Mouse (Mus musculus): ENCODE results near the gene Npas2. TPM values are rescaled to one million over a fixed set of nuclear protein-coding genes. Genes with fewer than 3 reads are reported as not detected.

Gene Npas2
- total and polyA plus RNA-seq, 2 experiments from 2014 or later: 3.5 to 3.7 TPM

- Histone ChIP-seq H3K4me2 (ENCODE audit: low read depth, low read length) (no peak overlapping the region), H3K4me3 (ENCODE audit: low read depth, low read length) (no peak overlapping the region), H3K4me1 (ENCODE audit: control insufficient read depth, insufficient read depth) (no peaks in the 10 kb centered on the region), H3K36me3 (replicated peaks; ENCODE audit: control insufficient read depth, insufficient read depth, low read length) (peaks cover 48% of the 10 kb centered on the region), H3K27ac (ENCODE audit: low read depth) (peak overlapping the region; percentile 20; the same call in 1 of the 2 replicates), H3K9me3 (replicated peaks; ENCODE audit: control insufficient read depth, low read length) (0 out of 2 replicates have a peak, but pooled peaks cover 3% of the 10 kb centered on the region), H3K9ac (replicated peaks; ENCODE audit: low read depth, low read length) (no peak overlapping the region), H3K27me3 (ENCODE audit: control insufficient read depth, insufficient read depth, low read length) (no peaks in the 10 kb centered on the region)
- TF ChIP-seq CTCF (IDR thresholded peaks at IDR 0.05; ENCODE audit: low read depth) (no peak), EP300 (IDR thresholded peaks at IDR 0.05; ENCODE audit: low read depth) (no peak)
- 68% methylated on average over 7 of the region's 7 CpGs for WGBS
- ATAC-seq (ENCODE audit: insufficient read depth, low read depth) (no peak; the same call in 1 of the 2 replicates), DNase-seq (ENCODE audit: low spot score) (no peak)
Observed at GRCm38 (mm10) chr1:39349427-39349826, 155.9 kb downstream of the Npas2 start.

GRCm38 (mm10) chr1:39361754-39362514 is 168.4 kb downstream of the Npas2 start:
- H3K4me1 ChIP-seq (ENCODE audit: control insufficient read depth, insufficient read depth): peaks cover 1% of the 10 kb centered on the region; the same call in 1 of the 2 replicates
- H3K9me3 ChIP-seq (replicated peaks; ENCODE audit: control insufficient read depth, low read length): no peaks in the 10 kb centered on the region
- no peak overlapping the region for H3K9ac ChIP-seq (replicated peaks; ENCODE audit: low read depth, low read length)
- TF ChIP-seq CTCF (IDR thresholded peaks at IDR 0.05; ENCODE audit: low read depth): no peak; the same call in 1 of the 2 replicates
- TF ChIP-seq EP300 (IDR thresholded peaks at IDR 0.05; ENCODE audit: low read depth): no peak
- H3K4me3 ChIP-seq (ENCODE audit: low read depth, low read length): no peak overlapping the region
- ATAC-seq (ENCODE audit: insufficient read depth, low read depth) (no peak), DNase-seq (ENCODE audit: low spot score) (peak; percentile 16)
- H3K36me3 ChIP-seq (replicated peaks; ENCODE audit: control insufficient read depth, insufficient read depth, low read length): peaks cover 3% of the 10 kb centered on the region; the same call in 1 of the 2 replicates
- H3K27ac ChIP-seq (ENCODE audit: low read depth): no peak overlapping the region
- H3K4me2 ChIP-seq (ENCODE audit: low read depth, low read length): no peak overlapping the region
- 37% methylated on average over 24 of the region's 24 CpGs for WGBS
- H3K27me3 ChIP-seq (ENCODE audit: control insufficient read depth, insufficient read depth, low read length): no peaks in the 10 kb centered on the region

- H3K4me1 ChIP-seq (ENCODE audit: control insufficient read depth, insufficient read depth): peaks cover 5% of the 10 kb centered on the region; the same call in 1 of the 2 replicates
- peaks cover 3% of the 10 kb centered on the region; the same call in 1 of the 2 replicates for H3K36me3 ChIP-seq (replicated peaks; ENCODE audit: control insufficient read depth, insufficient read depth, low read length)
- H3K9ac ChIP-seq (replicated peaks; ENCODE audit: low read depth, low read length): no peak overlapping the region
- H3K9me3 ChIP-seq (replicated peaks; ENCODE audit: control insufficient read depth, low read length): no peaks in the 10 kb centered on the region
- H3K27me3 ChIP-seq (ENCODE audit: control insufficient read depth, insufficient read depth, low read length): no peaks in the 10 kb centered on the region
- WGBS: 46% methylated on average over 7 of the region's 7 CpGs
- H3K4me2 ChIP-seq (ENCODE audit: low read depth, low read length): no peak overlapping the region
- DNase-seq (ENCODE audit: low spot score): no peak
- TF ChIP-seq EP300 (IDR thresholded peaks at IDR 0.05; ENCODE audit: low read depth) (no peak), CTCF (IDR thresholded peaks at IDR 0.05; ENCODE audit: low read depth) (no peak)
- no peak overlapping the region for H3K4me3 ChIP-seq (ENCODE audit: low read depth, low read length)
- no peak for ATAC-seq (ENCODE audit: insufficient read depth, low read depth)
- H3K27ac ChIP-seq (ENCODE audit: low read depth): no peak overlapping the region
Observed at GRCm38 (mm10) chr1:39362515-39362893, 169.0 kb downstream of the Npas2 start.

- WGBS: 76% methylated on average over 1 of the region's 1 CpGs
- DNase-seq (ENCODE audit: low spot score): no peak
- no peak for TF ChIP-seq CTCF (IDR thresholded peaks at IDR 0.05; ENCODE audit: low read depth)
- no peak for TF ChIP-seq EP300 (IDR thresholded peaks at IDR 0.05; ENCODE audit: low read depth)
Observed at GRCm38 (mm10) chr1:39365562-39365961, 172.0 kb downstream of the Npas2 start.

GRCm38 (mm10) chr1:39367045-39367444 is 173.5 kb downstream of the Npas2 start:
- 25% methylated on average over 6 of the region's 6 CpGs for WGBS

More at GRCm38 (mm10) chr1:39365562-39365961, 172.0 kb downstream of the Npas2 start:
- Histone ChIP-seq H3K27ac (ENCODE audit: low read depth) (no peak overlapping the region), H3K4me1 (ENCODE audit: control insufficient read depth, insufficient read depth) (peaks cover 12% of the 10 kb centered on the region; the same call in 1 of the 2 replicates), H3K9me3 (replicated peaks; ENCODE audit: control insufficient read depth, low read length) (no peaks in the 10 kb centered on the region), H3K4me2 (ENCODE audit: low read depth, low read length) (no peak overlapping the region), H3K36me3 (replicated peaks; ENCODE audit: control insufficient read depth, insufficient read depth, low read length) (peaks cover 15% of the 10 kb centered on the region), H3K9ac (replicated peaks; ENCODE audit: low read depth, low read length) (no peak overlapping the region), H3K4me3 (ENCODE audit: low read depth, low read length) (no peak overlapping the region), H3K27me3 (ENCODE audit: control insufficient read depth, insufficient read depth, low read length) (no peaks in the 10 kb centered on the region)
- no peak for ATAC-seq (ENCODE audit: insufficient read depth, low read depth)

More at GRCm38 (mm10) chr1:39367045-39367444, 173.5 kb downstream of the Npas2 start:
- DNase-seq (ENCODE audit: low spot score) (no peak), ATAC-seq (ENCODE audit: insufficient read depth, low read depth) (no peak)
- Histone ChIP-seq H3K36me3 (replicated peaks; ENCODE audit: control insufficient read depth, insufficient read depth, low read length) (peaks cover 30% of the 10 kb centered on the region), H3K4me2 (ENCODE audit: low read depth, low read length) (peak overlapping the region; percentile 77), H3K4me1 (ENCODE audit: control insufficient read depth, insufficient read depth) (peaks cover 12% of the 10 kb centered on the region; the same call in 1 of the 2 replicates), H3K27ac (ENCODE audit: low read depth) (peak overlapping the region; percentile 97), H3K9ac (replicated peaks; ENCODE audit: low read depth, low read length) (peak overlapping the region; percentile 98), H3K9me3 (replicated peaks; ENCODE audit: control insufficient read depth, low read length) (no peaks in the 10 kb centered on the region), H3K27me3 (ENCODE audit: control insufficient read depth, insufficient read depth, low read length) (no peaks in the 10 kb centered on the region), H3K4me3 (ENCODE audit: low read depth, low read length) (peak overlapping the region; percentile 88)
- TF ChIP-seq CTCF (IDR thresholded peaks at IDR 0.05; ENCODE audit: low read depth) (no peak), EP300 (IDR thresholded peaks at IDR 0.05; ENCODE audit: low read depth) (no peak)

All from heart, postnatal 0 days (tissue).